Mouse (Mus musculus): ENCODE measurements around the gene Cdk5r2.

Gene Cdk5r2

GRCm38 (mm10) chr1:74892351-74893133 is 37.8 kb downstream of the Cdk5r2 start:
- no peak for DNase-seq

DNA sequence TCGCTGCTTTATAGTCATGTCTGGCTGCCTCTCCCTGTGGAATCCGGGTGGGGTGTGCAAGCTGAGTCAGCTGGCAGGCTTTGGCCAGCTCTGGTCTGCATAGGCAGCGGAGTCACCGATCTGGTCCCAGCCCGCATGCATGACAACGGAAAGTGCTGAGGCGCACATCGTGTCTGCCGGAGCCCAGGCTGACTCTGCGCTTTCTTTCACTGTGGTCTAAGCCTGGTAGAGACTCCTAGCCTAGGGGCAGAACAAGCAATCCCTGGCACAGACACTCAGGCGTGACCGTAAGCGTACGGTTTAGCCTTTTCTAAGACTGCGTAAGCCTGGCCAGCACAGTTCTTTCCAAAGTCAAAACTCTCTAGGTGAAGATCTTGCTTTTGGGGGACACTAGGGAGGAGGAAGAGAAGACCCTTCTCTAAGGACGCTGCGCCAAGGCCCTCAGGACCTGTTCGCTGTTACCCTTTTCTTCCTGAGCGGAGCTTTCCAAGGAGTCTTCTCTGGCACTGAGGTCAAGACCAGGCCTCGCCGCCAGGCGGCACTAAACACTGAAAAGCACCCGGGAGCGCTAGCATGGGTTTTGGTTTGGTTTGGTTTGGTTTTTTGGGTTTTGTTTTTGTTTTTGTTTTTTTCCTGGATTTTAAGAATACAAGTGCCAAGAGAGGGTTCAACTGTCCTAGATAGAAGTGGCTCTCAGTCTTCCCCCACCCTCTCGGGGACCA is 38.6 kb downstream of the Cdk5r2 start, which contains the start of gene Cryba2:
Gene Cryba2, minus strand, starts transcription at position 10 of the 722 bp plus-strand sequence.
- DNase-seq, result peak; percentile 81 to 83

DNA sequence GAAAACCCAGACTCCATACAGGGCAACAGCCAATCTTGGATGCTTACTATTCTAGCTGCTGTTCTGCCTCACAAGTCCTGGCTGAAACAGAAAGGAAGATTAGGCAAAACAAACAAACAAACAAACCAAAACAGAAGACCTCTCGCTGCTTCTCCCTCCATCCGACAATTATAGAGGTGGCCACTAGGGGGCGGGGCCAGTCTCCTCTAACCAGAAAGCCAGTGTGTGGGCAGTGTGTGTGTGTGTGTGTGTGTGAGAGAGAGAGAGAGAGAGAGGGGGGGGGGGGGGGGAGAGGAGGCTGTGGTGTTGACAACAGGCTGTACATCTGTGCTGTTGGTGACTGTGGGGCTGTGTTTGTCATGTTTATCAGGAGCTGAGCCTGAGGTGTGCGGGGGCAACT is 40.2 kb downstream of the Cdk5r2 start:
- peak; percentile 82 to 91 for DNase-seq

DNA sequence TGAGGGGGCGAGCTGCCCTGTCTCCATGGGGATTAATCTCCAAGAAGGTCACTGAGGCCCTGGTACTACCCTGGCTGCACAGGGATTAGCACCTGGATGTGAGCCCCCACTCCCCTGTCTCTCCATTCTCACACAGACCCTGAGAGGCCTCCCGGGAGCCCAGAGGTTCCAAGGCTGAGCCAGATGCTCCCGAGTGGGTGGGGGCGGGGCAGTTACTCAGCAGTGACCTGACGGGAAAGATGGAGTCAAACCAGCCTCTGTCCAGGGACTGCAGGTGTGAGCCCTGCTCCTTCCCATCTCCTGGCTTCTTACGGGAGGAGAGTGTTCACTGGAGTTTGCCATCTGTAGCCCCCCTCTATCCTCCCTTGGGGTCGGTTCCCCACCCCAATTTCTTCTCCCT is 43.2 kb downstream of the Cdk5r2 start:
- no peak for DNase-seq

GRCm38 (mm10) chr1:74898656-74899431 is 44.1 kb downstream of the Cdk5r2 start:
- peak in 1 of 2 experiments; percentile 39 for DNase-seq

DNA sequence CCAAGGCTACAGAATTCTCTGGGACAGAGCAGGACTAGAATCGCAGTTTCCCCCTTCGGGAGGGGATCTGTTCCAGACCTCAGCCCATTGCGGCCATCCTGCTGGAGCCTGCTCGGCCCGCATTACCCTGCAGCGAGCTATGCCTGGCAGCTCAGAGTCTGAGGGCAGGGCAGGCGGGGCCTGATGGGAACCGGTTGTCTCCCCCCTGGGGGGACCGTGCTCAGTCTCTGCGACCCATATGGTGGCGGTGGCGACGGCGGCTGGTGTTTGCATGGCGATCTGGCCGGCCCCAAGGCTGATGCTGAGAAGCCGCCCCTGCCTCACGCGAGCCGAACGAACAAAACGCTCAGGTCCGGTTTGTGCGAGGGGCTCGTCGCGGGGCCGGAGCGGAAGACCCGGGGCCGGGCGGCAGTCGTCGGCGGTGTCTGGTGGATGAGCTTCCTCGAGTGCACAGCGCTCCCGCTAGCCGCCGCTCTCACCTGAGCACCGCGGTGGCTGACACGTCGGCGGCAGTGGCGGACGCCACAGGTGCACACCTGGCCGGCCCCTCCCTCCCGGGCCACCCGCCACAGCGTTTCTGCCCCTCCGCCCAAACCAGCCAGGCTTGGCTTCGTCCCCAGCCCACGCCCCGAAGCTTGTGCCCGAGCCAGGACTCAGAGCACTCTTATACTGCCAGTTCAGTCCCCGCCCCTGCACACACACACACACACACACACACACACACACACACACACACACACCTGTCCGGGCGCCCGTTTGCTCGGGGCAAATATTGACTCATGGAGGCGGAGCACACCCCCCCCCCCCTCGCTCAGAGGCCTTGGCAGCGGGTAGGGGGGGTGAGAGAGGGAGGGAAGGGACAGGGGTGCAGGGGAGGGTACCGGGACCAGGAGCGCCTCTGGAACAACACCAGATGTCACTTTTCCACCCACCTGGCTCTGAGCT is 45.9 kb downstream of the Cdk5r2 start:
- DNase-seq, result peak; percentile 37 to 54

DNA sequence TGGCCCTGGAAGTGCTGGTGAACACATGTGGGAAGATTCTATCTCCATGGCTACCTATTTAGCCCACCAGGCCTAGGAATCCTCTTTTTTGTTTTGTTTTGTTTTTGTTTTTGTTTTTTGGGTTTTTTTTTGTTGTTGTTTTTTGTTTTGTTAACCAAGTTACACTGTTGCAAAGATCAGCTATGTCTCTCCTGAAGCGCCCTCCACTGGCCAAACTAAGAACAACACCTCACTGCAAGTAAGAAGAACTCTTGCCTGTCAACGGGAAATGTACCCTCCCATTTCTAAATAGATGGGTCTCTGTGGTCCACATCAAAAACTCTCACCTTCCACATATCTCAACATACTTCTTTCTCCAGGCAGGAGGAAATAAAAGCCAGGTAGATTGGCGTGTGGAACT is 47.0 kb downstream of the Cdk5r2 start:
- DNase-seq, result peak; percentile 79 to 91

DNA sequence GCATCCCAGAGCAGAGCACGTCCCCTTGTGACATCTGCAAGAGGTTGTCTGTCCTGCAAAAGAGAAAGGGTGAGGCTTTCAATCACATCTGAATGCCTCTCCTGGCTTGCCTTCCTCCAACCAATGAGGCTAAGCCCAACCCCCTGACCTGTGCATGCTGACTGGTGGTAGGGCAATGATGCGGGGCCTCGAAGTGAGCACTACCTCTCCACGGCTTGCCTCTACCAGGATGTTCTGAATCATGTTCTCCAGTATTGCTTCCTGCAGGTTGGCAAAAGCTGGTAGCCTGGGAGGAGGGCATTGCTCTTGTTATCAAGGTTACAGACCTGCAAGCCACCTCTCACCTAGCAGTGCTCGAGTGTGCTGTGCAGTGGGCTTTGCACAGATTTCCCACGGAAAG is 47.5 kb downstream of the Cdk5r2 start:
- no peak for DNase-seq

Measured in cerebellum, postnatal 14 days (tissue).